Mouse (Mus musculus): ENCODE measurements around the gene Tshz2. TPM values are rescaled to one million over a fixed set of nuclear protein-coding genes. Genes with fewer than 3 reads are reported as not detected.
"Not testable (repeated sequence)": the region's sequence is repeated elsewhere in the genome, so short reads cannot be mapped to it uniquely, and the experiment has no call there.

Tshz2 gene
- total RNA-seq, 1 experiment from 2014 or later = not detected

DNA sequence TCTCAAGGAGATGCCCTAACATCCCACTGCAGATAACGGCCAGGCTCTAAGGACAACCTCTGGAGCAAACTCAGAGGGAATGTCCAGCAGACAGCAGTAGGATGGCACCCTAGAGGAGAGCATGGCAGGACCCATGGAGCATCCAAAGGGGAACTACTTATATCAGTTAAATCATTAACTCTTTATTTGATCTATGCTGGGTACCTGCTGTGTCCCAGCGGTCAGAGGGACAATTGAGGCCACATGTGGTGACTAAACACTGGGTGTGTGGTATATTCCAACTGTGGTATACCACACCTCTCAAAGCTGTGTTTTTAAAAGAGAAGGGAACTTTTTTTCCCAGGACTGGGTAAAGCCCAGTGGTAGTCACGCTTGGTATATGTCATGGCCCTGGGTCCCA is 134.5 kb downstream of the Tshz2 start:
- ATAC-seq (replicated peaks in 1 of 2; ENCODE audit: insufficient read depth in 1 of 2, low FRiP score in 2 of 2, low TSS enrichment in 1 of 2, low read depth in 1 of 2, poor library complexity in 2 of 2, severe bottlenecking in 2 of 2) = no peak

GRCm38 (mm10) chr2:169775078-169775477 is 142.3 kb downstream of the Tshz2 start:
- ATAC-seq (replicated peaks in 1 of 2; ENCODE audit: insufficient read depth in 1 of 2, low FRiP score in 2 of 2, low TSS enrichment in 1 of 2, low read depth in 1 of 2, poor library complexity in 2 of 2, severe bottlenecking in 2 of 2) = no peak

DNA sequence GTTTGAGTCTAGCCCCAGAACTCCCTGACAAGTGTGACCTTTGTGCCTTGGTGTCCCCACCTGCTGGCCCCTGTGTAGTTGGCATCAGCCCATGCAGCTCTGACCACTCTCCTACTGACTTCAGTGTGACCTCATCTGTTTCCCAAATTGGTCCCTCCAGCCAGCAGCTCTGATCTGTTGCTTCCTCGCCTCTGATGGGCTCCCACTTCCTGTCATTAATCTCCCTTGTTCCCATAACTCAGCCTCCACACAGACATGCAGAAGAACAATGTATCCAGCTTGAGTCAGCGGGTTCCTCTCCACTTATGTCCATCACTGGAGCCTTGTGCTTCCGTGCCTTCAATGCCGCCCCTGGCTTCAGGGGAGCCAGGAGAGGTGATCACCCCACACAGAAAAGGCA is 144.4 kb downstream of the Tshz2 start:
- ATAC-seq (replicated peaks in 1 of 2; ENCODE audit: insufficient read depth in 1 of 2, low FRiP score in 2 of 2, low TSS enrichment in 1 of 2, low read depth in 1 of 2, poor library complexity in 2 of 2, severe bottlenecking in 2 of 2) = 0 out of 4 replicates have a peak, but pooled peaks of 1 of the 2 experiments have one; percentile 2

- no peak for ATAC-seq (replicated peaks in 1 of 2; ENCODE audit: insufficient read depth in 1 of 2, low FRiP score in 2 of 2, low TSS enrichment in 1 of 2, low read depth in 1 of 2, poor library complexity in 2 of 2, severe bottlenecking in 2 of 2)
Measured at GRCm38 (mm10) chr2:169777764-169778163, 145.0 kb downstream of the Tshz2 start.

DNA sequence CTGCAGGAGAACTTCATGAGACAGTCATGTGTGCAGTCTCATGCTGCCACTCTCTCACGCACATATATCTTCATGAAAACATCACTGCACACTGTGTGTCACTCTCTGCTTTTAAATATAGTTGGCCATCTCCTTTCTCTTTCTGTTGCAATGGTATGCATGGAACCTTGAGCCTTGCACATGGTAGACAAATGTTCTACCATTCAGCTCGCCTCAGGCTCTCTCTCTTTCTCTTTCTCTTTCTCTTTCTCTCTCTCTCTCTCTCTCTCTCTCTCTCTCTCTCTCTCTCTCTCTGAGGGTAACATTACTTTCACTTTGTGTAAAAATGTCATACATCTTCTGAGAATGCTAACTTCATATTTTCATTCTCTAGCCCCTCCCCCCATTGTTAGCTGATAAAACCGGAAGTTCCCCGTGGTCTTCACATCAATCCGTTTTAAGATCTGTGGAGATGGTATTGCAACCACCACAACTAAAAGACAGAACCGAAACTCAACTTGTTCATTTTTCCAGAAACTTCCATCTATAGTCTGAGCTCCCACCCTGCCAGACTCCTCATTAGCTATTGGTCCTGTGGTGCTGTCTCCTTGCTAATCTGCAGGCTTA is 146.0 kb downstream of the Tshz2 start:
- no peak for ATAC-seq (replicated peaks in 1 of 2; ENCODE audit: insufficient read depth in 1 of 2, low FRiP score in 2 of 2, low TSS enrichment in 1 of 2, low read depth in 1 of 2, poor library complexity in 2 of 2, severe bottlenecking in 2 of 2)

DNA sequence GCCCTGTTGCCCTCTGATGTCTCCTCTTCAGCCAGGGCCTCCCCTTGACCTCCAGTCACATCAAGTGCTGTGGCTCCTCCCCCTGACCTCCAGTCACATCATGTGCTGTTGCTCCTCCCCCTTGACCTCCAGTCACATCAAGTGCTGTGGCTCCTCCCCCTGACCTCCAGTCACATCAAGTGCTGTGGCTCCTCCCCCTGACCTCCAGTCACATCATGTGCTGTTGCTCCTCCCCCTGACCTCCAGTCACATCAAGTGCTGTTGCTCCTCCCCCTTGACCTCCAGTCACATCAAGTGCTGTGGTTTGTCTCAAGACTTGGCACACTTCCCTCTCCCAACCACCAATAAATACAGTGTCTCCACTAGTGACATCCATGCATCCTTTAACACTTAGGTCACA is 148.9 kb downstream of the Tshz2 start:
- not testable (repeated sequence) for ATAC-seq (replicated peaks in 1 of 2; ENCODE audit: insufficient read depth in 1 of 2, low FRiP score in 2 of 2, low TSS enrichment in 1 of 2, low read depth in 1 of 2, poor library complexity in 2 of 2, severe bottlenecking in 2 of 2)

DNA sequence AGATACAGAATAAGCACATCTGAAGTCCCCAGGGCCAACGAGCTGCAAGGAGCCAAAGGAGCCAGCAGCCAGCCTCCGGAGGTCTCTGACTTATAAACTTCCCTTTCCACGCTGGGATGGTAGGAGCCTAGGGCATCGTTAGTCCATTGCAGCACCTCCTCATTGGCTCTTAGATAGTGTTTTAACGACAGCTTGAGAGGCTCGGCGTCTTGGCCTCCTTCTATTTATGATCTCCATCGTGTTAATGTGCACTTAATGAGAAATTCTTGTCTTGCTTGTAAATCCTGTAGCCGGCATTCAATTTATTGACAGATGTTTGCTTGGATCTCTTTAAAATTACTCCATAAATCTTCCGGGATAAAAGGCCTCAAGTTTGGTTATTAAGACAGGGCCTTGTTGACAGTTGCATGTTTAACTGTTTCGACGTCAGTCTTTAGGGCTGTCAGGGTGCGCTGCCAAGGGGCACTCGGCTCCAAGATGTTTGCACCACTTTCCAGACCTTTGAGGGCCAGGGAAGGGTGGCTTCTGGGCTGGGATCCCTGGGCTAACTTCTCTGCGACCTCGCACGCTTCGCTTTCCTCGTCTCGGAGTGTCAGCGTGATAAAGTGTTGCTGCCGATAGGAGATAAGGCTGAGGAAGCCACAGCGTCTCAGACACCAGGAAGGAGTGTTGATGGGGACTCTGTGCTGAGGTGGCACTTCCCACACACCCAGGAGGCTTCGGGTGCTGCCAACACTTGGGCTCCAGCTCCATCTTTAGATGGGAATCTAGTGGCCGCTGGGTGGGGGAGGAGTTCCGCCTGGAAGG is 150.3 kb downstream of the Tshz2 start:
- ATAC-seq (replicated peaks in 1 of 2; ENCODE audit: insufficient read depth in 1 of 2, low FRiP score in 2 of 2, low TSS enrichment in 1 of 2, low read depth in 1 of 2, poor library complexity in 2 of 2, severe bottlenecking in 2 of 2) = 0 out of 4 replicates have a peak, but pooled peaks of 1 of the 2 experiments have one; percentile 33

GRCm38 (mm10) chr2:169783681-169784033 is 150.8 kb downstream of the Tshz2 start:
- ATAC-seq (replicated peaks in 1 of 2; ENCODE audit: insufficient read depth in 1 of 2, low FRiP score in 2 of 2, low TSS enrichment in 1 of 2, low read depth in 1 of 2, poor library complexity in 2 of 2, severe bottlenecking in 2 of 2) = no peak

- no peak for ATAC-seq (replicated peaks in 1 of 2; ENCODE audit: insufficient read depth in 1 of 2, low FRiP score in 2 of 2, low TSS enrichment in 1 of 2, low read depth in 1 of 2, poor library complexity in 2 of 2, severe bottlenecking in 2 of 2)
Measured at GRCm38 (mm10) chr2:169787381-169787780, 154.6 kb downstream of the Tshz2 start.

- no peak for ATAC-seq (replicated peaks in 1 of 2; ENCODE audit: insufficient read depth in 1 of 2, low FRiP score in 2 of 2, low TSS enrichment in 1 of 2, low read depth in 1 of 2, poor library complexity in 2 of 2, severe bottlenecking in 2 of 2)
Measured at GRCm38 (mm10) chr2:169787906-169788305, 155.1 kb downstream of the Tshz2 start.

GRCm38 (mm10) chr2:169790439-169791131 is 157.8 kb downstream of the Tshz2 start:
- peak; percentile 77 to 78 for ATAC-seq (replicated peaks in 1 of 2; ENCODE audit: insufficient read depth in 1 of 2, low FRiP score in 2 of 2, low TSS enrichment in 1 of 2, low read depth in 1 of 2, poor library complexity in 2 of 2, severe bottlenecking in 2 of 2)

- ATAC-seq (replicated peaks in 1 of 2; ENCODE audit: insufficient read depth in 1 of 2, low FRiP score in 2 of 2, low TSS enrichment in 1 of 2, low read depth in 1 of 2, poor library complexity in 2 of 2, severe bottlenecking in 2 of 2) = no peak
Measured at GRCm38 (mm10) chr2:169792706-169793105, 159.9 kb downstream of the Tshz2 start.

GRCm38 (mm10) chr2:169802241-169802640 is 169.4 kb downstream of the Tshz2 start:
- no peak for ATAC-seq (replicated peaks in 1 of 2; ENCODE audit: insufficient read depth in 1 of 2, low FRiP score in 2 of 2, low TSS enrichment in 1 of 2, low read depth in 1 of 2, poor library complexity in 2 of 2, severe bottlenecking in 2 of 2)

GRCm38 (mm10) chr2:169804380-169804779 is 171.6 kb downstream of the Tshz2 start:
- ATAC-seq (replicated peaks in 1 of 2; ENCODE audit: insufficient read depth in 1 of 2, low FRiP score in 2 of 2, low TSS enrichment in 1 of 2, low read depth in 1 of 2, poor library complexity in 2 of 2, severe bottlenecking in 2 of 2) = no peak

GRCm38 (mm10) chr2:169805545-169805944 is 172.7 kb downstream of the Tshz2 start:
- ATAC-seq (replicated peaks in 1 of 2; ENCODE audit: insufficient read depth in 1 of 2, low FRiP score in 2 of 2, low TSS enrichment in 1 of 2, low read depth in 1 of 2, poor library complexity in 2 of 2, severe bottlenecking in 2 of 2) = no peak

DNA sequence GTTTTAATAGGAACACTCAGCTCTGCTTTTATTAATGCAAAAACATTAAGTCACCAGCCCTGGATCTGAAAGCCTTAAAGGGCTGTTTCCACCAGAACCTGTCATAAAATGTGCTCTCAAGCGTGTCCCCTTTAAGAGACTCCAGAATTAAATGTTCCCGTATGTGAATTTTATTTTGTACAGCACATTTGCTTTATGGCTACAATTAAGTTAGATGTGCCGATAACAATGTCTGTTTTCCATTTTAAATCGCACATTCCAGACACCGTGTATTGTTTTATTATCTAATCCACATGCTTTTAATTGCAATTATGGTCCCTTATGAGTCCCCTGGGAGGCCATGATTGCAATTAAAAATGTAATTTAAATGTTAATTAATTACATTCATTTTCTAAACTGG is 178.8 kb downstream of the Tshz2 start:
- ATAC-seq (replicated peaks in 1 of 2; ENCODE audit: insufficient read depth in 1 of 2, low FRiP score in 2 of 2, low TSS enrichment in 1 of 2, low read depth in 1 of 2, poor library complexity in 2 of 2, severe bottlenecking in 2 of 2) = no peak

DNA sequence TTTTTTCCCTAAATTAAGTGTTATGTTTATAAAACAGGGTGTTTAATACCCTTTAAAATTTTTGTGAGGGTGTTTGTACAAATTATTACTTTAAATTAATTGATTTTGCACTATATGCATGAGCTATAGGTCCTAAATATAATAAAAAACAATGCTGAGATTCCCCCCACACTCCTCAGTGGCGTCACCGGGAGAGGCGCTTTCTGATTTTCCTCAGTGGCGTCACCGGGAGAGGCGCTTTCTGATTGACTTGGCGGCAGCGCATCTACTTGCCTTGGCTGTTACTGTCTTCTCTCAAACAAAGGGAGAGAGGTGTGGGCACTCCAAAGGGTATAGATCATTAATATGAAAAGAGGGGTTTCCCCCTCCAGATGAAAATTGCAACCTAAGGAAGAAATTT is 179.2 kb downstream of the Tshz2 start:
- ATAC-seq (replicated peaks in 1 of 2; ENCODE audit: insufficient read depth in 1 of 2, low FRiP score in 2 of 2, low TSS enrichment in 1 of 2, low read depth in 1 of 2, poor library complexity in 2 of 2, severe bottlenecking in 2 of 2) = no peak

- ATAC-seq (replicated peaks in 1 of 2; ENCODE audit: insufficient read depth in 1 of 2, low FRiP score in 2 of 2, low TSS enrichment in 1 of 2, low read depth in 1 of 2, poor library complexity in 2 of 2, severe bottlenecking in 2 of 2) = no peak
Measured at GRCm38 (mm10) chr2:169812940-169813339, 180.1 kb downstream of the Tshz2 start.

Measured in hematopoietic stem cell, adult 5-6 weeks (primary cell).